Mouse (Mus musculus): ENCODE results near the gene Cdc5l.

- TF ChIP-seq CTCF (IDR thresholded peaks at IDR 0.05; ENCODE audit: borderline replicate concordance, control insufficient read depth, extremely low read depth, insufficient read depth, low read length, poor library complexity) (no peak), POLR2A (IDR thresholded peaks at IDR 0.05; ENCODE audit: control insufficient read depth, extremely low read depth, insufficient read depth, low read length, poor library complexity) (no peak)
Measured at GRCm38 (mm10) chr17:45364871-45365270, 68.7 kb downstream of the Cdc5l start.
